Mouse (Mus musculus) inflammation-experienced regulatory T-cells (primary cell): ENCODE results near the gene Insm2. TPM values are rescaled to one million over a fixed set of nuclear protein-coding genes. Genes with fewer than 3 reads are reported as not detected.

ENCODE experiments used
- polyA plus RNA-seq, 2 experiments: library from polyadenylated mRNA; unstranded; fragments of 100-300 nt; shearing (Covaris generic); gene quantifications; one replicate each; pipeline ENCODE4 v1.2.1; 2017

Gene Insm2
- polyA plus RNA-seq = 1 to 10 TPM in 1 of 2 experiments, under 1 TPM in 1; 0.16 to 1.1 TPM

GRCm38 (mm10) chr12:55598887-55599561 is at the start of gene Insm2:
Gene Insm2 (plus strand): TSS chr12:55599427.

DNA sequence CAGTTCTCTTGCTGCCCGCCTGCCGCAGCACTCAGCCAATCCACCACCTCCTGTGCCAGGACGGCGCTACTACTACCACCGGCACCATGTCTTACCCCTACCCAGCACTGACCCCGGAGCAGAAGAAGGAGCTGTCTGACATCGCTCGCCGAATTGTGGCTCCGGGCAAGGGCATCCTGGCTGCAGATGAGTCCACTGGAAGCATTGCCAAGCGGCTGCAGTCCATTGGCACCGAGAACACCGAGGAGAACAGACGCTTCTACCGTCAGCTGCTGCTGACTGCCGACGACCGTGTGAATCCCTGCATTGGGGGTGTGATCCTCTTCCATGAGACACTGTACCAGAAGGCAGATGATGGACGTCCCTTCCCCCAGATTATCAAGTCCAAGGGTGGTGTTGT is 34.0 kb upstream of the Insm2 start, which contains the start of gene Aldoart2:
Aldoart2 (plus strand) TSS at position 34 of the 400 bp plus-strand sequence.

Other genes with a start within 250 kb of the Insm2 start
- gene Psma6, start 215.2 kb upstream of the Insm2 start, polyA plus RNA-seq = 100 to 1,000 TPM; 271 to 272 TPM
- gene Nfkbia, start 106.8 kb upstream of the Insm2 start, polyA plus RNA-seq = 100 to 1,000 TPM; 467 to 724 TPM
- gene Aldoart2, start 34.2 kb upstream of the Insm2 start, polyA plus RNA-seq = under 1 TPM; 0.10 to 0.17 TPM
- gene Ralgapa1, start 221.7 kb downstream of the Insm2 start, polyA plus RNA-seq = 10 to 100 TPM; 55.9 to 61.2 TPM
- 10 to 100 TPM; 15.6 to 19.8 TPM for gene Brms1l, start 236.9 kb downstream of the Insm2 start, polyA plus RNA-seq